Mouse (Mus musculus): ENCODE results near the gene Vmn2r106. TPM values are rescaled to one million over a fixed set of nuclear protein-coding genes. Genes with fewer than 3 reads are reported as not detected.

Gene Vmn2r106
- polyA plus RNA-seq (2012), result not detected in 2 replicates

DNA sequence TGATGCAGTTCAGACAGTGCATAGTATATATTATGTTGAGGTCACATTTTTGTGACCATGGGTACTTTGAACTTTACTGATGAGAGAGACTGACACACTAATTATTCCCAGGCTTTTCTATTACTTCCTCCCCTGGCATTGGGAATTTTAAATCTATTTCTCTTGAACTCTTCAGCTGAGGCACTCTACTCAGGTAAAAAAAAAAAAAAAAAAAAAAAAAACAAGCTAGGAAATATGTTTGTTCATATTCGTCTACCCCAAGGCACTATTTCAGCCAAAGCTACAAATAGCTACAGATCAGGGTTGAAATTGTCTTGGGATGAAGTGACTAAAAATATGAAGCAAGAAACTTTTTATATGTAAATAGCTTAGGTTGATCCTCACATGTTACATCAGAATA is at the start of gene Vmn2r106:
TSS of gene Vmn2r106 (minus strand) at position 101 of the 400 bp plus-strand sequence.
- no peak for TF ChIP-seq GATA1 (IDR thresholded peaks at IDR 0.05; ENCODE audit: low read length)

- no peak for TF ChIP-seq GATA1 (IDR thresholded peaks at IDR 0.05; ENCODE audit: low read length)
Measured at GRCm38 (mm10) chr17:20305790-20306189, 20.4 kb upstream of the Vmn2r106 start.

- TF ChIP-seq GATA1 (IDR thresholded peaks at IDR 0.05; ENCODE audit: low read length), result no peak
Measured at GRCm38 (mm10) chr17:20286906-20287305, 1.6 kb upstream of the Vmn2r106 start.

DNA sequence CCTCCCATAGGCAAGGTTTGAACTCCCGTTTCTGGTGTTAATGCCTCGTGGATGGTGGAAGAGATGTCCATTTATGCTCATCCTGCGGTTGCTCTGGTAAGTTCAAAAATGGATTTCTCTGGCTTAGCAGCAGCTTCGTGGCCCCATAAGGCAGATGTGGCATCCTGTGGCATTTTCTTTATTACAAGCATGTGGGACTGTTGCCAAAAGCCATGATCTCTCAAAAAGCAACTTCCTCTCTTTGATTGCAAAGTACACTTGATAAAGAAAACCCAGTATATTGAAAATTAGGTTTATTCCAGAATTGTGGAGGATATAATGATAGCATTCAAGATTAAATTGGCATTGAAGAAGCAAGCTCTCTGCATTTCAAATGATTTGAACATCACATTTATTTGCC is 29.8 kb downstream of the Vmn2r106 start:
- no peak for TF ChIP-seq GATA1 (IDR thresholded peaks at IDR 0.05; ENCODE audit: low read length)

GRCm38 (mm10) chr17:20234952-20235351 is 50.4 kb downstream of the Vmn2r106 start, which contains the start of gene Vmn2r105:
Gene Vmn2r105, minus strand, starts transcription at chr17:20235052.
- TF ChIP-seq GATA1 (IDR thresholded peaks at IDR 0.05; ENCODE audit: low read length), result no peak

Other genes with a start within 250 kb of the Vmn2r106 start
- not detected in 2 replicates for gene Vmn2r104, start 237.2 kb downstream of the Vmn2r106 start, polyA plus RNA-seq (2012)
- gene Fpr-rs7, start 171.3 kb downstream of the Vmn2r106 start, polyA plus RNA-seq (2012), result not detected in 2 replicates
- not detected in 2 replicates for gene Fpr-rs6, start 102.5 kb downstream of the Vmn2r106 start, polyA plus RNA-seq (2012)
- not detected in 2 replicates for gene Vmn2r105, start 50.5 kb downstream of the Vmn2r106 start, polyA plus RNA-seq (2012)
- gene Vmn2r107, start 59.7 kb upstream of the Vmn2r106 start, polyA plus RNA-seq (2012), result not detected in 2 replicates
- not detected in 2 replicates for gene Vmn1r224, start 128.6 kb upstream of the Vmn2r106 start, polyA plus RNA-seq (2012)
- not detected in 2 replicates for gene Vmn2r108, start 195.8 kb upstream of the Vmn2r106 start, polyA plus RNA-seq (2012)
- gene Vmn1r225, start 212.6 kb upstream of the Vmn2r106 start, polyA plus RNA-seq (2012), result not detected in 2 replicates

Measured in G1E-ER4 (cell line).